Mouse (Mus musculus) hindbrain, embryonic 14.5 days (tissue): Measurements from ENCODE around the gene Chaf1b. TPM values are rescaled to one million over a fixed set of nuclear protein-coding genes. Genes with fewer than 3 reads are reported as not detected.

Source experiments
- ATAC-seq: fragments of 200-750 bp; cut with Nextera tagmentation; 2 replicates; pipeline ENCODE4 v1.8.0; 2017; ENCODE audit warnings: moderate number of reproducible peaks, mild to moderate bottlenecking, moderate TSS enrichment, moderate library complexity; ENCODE audit not compliant: low FRiP score
- DNase-seq: peaks from one replicate; pipeline ENCODE4 v3.0.0-alpha.2; 2015; ENCODE audit warnings: low spot score
- H3K27ac ChIP-seq: fragments of 300-500 bp; sonication (generic); 2 replicates; pipeline ENCODE4 v1.5.1; 2014; ENCODE audit warnings: mild to moderate bottlenecking, moderate library complexity
- H3K27me3 ChIP-seq: fragments of 300-500 bp; sonication (generic); 2 replicates; pipeline ENCODE4 v1.6.1; 2014; ENCODE audit warnings: mild to moderate bottlenecking, low read length, mixed read lengths; ENCODE audit not compliant: control insufficient read depth, insufficient read depth
- H3K36me3 ChIP-seq: fragments of 300-500 bp; sonication (generic); replicated peaks from 2 replicates; pipeline ENCODE4 v1.6.1; 2014; ENCODE audit not compliant: control insufficient read depth, insufficient read depth
- H3K4me1 ChIP-seq: fragments of 300-500 bp; sonication (generic); replicated peaks from 2 replicates; pipeline ENCODE4 v1.6.1; 2014; ENCODE audit warnings: antibody characterized with exemption, low read length, mixed read lengths; ENCODE audit not compliant: control insufficient read depth, insufficient read depth
- H3K4me2 ChIP-seq: fragments of 300-500 bp; sonication (generic); replicated peaks from 2 replicates; pipeline ENCODE4 v1.6.1; 2014; ENCODE audit warnings: mild to moderate bottlenecking, moderate library complexity
- H3K4me3 ChIP-seq: fragments of 300-500 bp; sonication (generic); replicated peaks from 2 replicates; pipeline ENCODE4 v1.5.1; 2014; ENCODE audit warnings: mild to moderate bottlenecking, low read length
- H3K9ac ChIP-seq: fragments of 300-500 bp; sonication (generic); 2 replicates; pipeline ENCODE4 v1.6.1; 2014
- H3K9me3 ChIP-seq: fragments of 300-500 bp; sonication (generic); 2 replicates; pipeline ENCODE4 v1.6.1; 2016; ENCODE audit warnings: low read length; ENCODE audit not compliant: control insufficient read depth
- whole genome bisulfite sequencing: fragments of 180-500 bp; shearing (Covaris S2); extraction: QIAGEN DNeasy Blood & Tissue Kit; methylation state at CpG from one replicate; pipeline ENCODE4 v1.1.7; 2014; 5-methylcytosine and 5-hydroxymethylcytosine counted together
- polyA plus RNA-seq: library from polyadenylated mRNA; unstranded; fragments of >200 nt; fragmentation: Nextera tagmentation; extraction: Ambion mirVana; gene quantifications from 2 replicates; pipeline ENCODE4 v1.2.1, GENCODE M21; 2014

Gene Chaf1b
- polyA plus RNA-seq, 1 experiment from 2014 or later: 19.9 TPM

DNA sequence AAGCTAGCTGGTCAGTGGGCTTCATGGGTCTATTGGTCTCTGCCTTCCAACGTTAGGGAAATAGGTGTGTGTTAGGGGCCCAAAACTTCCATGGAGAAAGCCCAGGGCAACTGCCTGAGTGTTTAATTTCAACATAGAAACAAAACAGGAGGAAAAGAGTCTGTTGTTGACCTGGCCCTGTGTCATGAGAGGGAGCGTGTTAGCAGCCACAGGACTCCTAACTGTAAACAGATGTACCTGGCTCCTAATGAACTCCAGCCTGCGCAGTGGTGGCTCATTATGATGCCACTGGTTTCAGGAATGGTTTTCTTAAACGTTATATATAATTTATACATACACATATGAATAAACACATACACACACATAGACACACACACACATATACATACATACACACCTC is 56.3 kb downstream of the Chaf1b start:
- no peak overlapping the region for H3K4me3 ChIP-seq
- no peaks in the 10 kb centered on the region for H3K36me3 ChIP-seq
- H3K4me1 ChIP-seq: no peaks in the 10 kb centered on the region
- H3K4me2 ChIP-seq: no peak overlapping the region
- no peak overlapping the region for H3K27ac ChIP-seq
- peaks cover 21% of the 10 kb centered on the region for H3K27me3 ChIP-seq
- H3K9me3 ChIP-seq: no peaks in the 10 kb centered on the region
- no peak for ATAC-seq
- H3K9ac ChIP-seq: no peak overlapping the region
- no peak for DNase-seq
- 90% methylated on average over 4 of the region's 4 CpGs for WGBS

DNA sequence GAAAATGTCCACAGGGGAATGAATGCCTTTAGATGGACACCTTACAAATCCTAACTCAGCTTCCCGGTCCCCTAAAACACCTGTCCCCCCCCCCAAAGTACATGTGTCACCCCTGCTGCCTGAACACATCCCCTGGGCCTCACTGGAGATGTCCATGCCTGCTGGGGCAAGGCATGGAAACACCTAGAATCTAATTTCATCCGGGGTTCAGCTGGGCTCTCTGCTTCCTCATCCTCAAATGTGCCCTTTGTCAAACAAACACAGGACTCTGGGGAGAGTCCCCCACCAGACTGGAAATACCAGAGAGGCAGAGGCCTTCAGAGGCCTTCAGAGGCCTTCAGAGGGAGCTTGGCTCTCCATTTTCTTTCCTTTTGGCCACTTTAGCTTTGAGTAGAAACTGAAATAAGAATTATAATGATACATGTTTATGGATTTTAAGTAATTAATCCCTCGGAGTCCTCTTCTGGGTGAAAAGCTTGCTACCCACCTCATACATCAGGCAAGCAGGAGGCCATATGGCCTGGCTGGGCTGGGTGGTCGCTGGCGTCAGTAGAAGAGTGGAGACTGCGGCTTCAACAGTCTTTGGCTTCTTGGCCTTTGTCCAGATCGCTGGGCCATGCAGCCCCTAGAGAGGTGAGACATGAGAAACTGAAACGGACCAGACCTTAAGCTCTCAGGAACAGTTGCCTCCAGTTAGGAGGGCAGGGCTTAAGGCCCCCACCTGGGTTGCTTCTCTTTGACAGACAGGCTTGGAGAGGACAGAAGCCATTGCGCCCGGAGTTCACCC is 58.3 kb downstream of the Chaf1b start:
- H3K27ac ChIP-seq: no peak overlapping the region
- WGBS: 69% methylated on average over 10 of the region's 10 CpGs
- no peaks in the 10 kb centered on the region for H3K4me1 ChIP-seq
- H3K27me3 ChIP-seq: peaks cover 7% of the 10 kb centered on the region; the same call in 1 of the 2 replicates
- no peaks in the 10 kb centered on the region for H3K36me3 ChIP-seq
- H3K9ac ChIP-seq: no peak overlapping the region
- DNase-seq (no peak), ATAC-seq (no peak)
- no peaks in the 10 kb centered on the region for H3K9me3 ChIP-seq
- H3K4me3 ChIP-seq: no peak overlapping the region
- no peak overlapping the region for H3K4me2 ChIP-seq

DNA sequence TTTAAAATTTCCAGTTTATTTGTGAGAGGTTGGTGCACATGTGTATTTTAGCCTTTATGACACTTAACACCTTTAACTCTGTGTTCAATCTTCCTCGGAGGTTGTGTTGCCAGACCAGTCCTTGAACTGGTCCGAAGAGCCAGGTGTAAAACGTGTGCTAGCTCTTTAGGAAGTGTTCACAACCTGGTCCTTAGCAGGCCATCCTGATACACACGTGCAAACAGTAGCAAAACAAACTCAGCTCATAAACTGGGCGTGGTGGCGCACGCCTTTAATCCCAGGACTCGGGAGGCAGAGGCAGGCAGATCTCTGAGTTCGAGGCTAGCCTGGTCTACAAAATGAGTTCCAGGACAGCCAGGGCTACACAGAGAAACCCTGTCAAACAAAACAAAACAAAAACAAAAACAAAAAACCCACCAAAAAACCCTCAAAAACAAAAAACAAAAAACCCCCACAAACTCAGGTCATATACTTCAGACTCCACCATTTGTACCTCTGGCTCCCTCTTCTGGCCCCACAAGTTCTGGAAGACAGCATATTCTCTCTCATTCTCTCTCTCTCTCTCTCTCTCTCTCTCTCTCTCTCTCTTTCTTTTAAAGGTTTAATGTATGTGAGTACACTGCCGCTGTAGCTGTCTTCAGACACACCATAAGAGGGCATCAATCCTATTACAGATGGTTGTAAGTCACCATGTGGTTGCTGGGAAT is 59.2 kb downstream of the Chaf1b start:
- H3K27ac ChIP-seq: no peak overlapping the region
- ATAC-seq (no peak), DNase-seq (no peak)
- H3K4me3 ChIP-seq: no peak overlapping the region
- H3K4me1 ChIP-seq: no peaks in the 10 kb centered on the region
- 95% methylated on average over 10 of the region's 10 CpGs for WGBS
- H3K4me2 ChIP-seq: no peak overlapping the region
- H3K9ac ChIP-seq: no peak overlapping the region
- no peaks in the 10 kb centered on the region for H3K9me3 ChIP-seq
- no peaks in the 10 kb centered on the region for H3K36me3 ChIP-seq
- H3K27me3 ChIP-seq: peaks cover under 1% of the 10 kb centered on the region; the same call in 1 of the 2 replicates

DNA sequence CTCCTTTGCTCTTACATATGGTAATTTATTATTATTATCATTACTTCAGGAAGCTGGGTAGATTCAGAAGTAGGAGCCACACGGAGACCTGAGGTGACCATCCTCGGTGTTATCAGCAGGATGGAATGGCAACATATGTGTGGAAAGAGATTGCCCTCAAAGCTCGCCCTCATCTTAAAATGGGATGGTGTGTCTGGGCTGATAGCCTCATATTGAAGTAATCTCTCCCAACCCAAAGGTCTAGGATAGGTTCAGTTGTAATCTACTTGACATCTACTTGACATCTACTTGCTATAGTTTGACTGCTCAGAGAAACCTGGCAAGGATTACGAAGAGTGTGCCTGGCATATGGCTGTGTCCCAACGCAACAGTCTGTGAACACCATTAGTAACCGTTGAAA is 60.6 kb downstream of the Chaf1b start:
- no peaks in the 10 kb centered on the region for H3K36me3 ChIP-seq
- no peak for DNase-seq
- no peak overlapping the region for H3K4me3 ChIP-seq
- WGBS: 84% methylated on average over 6 of the region's 6 CpGs
- no peak for ATAC-seq
- no peak overlapping the region for H3K4me2 ChIP-seq
- H3K27me3 ChIP-seq: no peaks in the 10 kb centered on the region
- H3K4me1 ChIP-seq: no peaks in the 10 kb centered on the region
- H3K9ac ChIP-seq: no peak overlapping the region
- no peak overlapping the region for H3K27ac ChIP-seq
- H3K9me3 ChIP-seq: no peaks in the 10 kb centered on the region

DNA sequence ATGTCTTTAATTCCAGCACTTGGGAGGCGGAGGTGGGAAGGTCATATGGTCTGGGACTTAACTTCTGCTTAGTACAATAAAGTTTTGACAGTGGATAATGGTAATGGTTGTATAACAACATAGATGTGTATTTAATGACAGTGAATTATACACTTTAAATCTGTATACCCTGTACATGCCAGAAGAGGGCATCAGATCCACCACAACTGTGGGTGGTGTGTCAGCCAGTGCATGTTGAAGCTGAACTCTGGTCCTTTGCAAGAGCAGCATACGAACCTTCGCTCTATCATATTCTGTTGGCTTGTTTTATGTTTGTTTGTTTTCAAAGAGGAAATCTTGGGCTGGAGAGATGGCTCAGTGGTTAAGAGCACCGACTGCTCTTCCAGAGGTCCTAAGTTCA is 63.7 kb downstream of the Chaf1b start:
- DNase-seq (no peak), ATAC-seq (no peak)
- H3K27me3 ChIP-seq: no peaks in the 10 kb centered on the region
- H3K4me1 ChIP-seq: no peaks in the 10 kb centered on the region
- whole genome bisulfite sequencing: 93% methylated on average over 4 of the region's 4 CpGs
- no peaks in the 10 kb centered on the region for H3K9me3 ChIP-seq
- H3K27ac ChIP-seq: no peak overlapping the region
- no peak overlapping the region for H3K9ac ChIP-seq
- H3K36me3 ChIP-seq: no peaks in the 10 kb centered on the region
- H3K4me3 ChIP-seq: no peak overlapping the region
- no peak overlapping the region for H3K4me2 ChIP-seq

Other genes with a start within 250 kb of the Chaf1b start
- 1.7 and 2.9 TPM in 2 replicates for gene Cbr3, start 200.7 kb upstream of the Chaf1b start, polyA plus RNA-seq
- gene Dop1b, start 172.0 kb upstream of the Chaf1b start, polyA plus RNA-seq: 41.8 and 43.2 TPM in 2 replicates
- 33.6 and 36.5 TPM in 2 replicates for gene Morc3, start 51.8 kb upstream of the Chaf1b start, polyA plus RNA-seq
- gene Cldn14, start 124.9 kb downstream of the Chaf1b start, polyA plus RNA-seq: not detected in 2 replicates
- 0.04 and 0.25 TPM in 2 replicates for gene Sim2, start 201.0 kb downstream of the Chaf1b start, polyA plus RNA-seq